10 mouse cellular contexts compared by ENCODE assay signal in genomic region chr2:167060761-167061160, GRCm38 (mm10). TPM values are rescaled to one million over a fixed set of nuclear protein-coding genes. Genes with fewer than 3 reads are reported as not detected.
DNase-seq lines count a peak whose midpoint lies in the region; ATAC-seq and TF ChIP-seq lines count a peak whose summit lies in the region.
"Had no signal": no experiment of that assay in that cellular context is flagged by ENCODE, and none has a peak within 500 bp of the region (broad histone marks: within the 10 kb centered on the region; RNA-seq: fewer than 3 reads in every experiment).

No protein-coding gene starts in this region.

- no peak for TF ChIP-seq CTCF in hindbrain, postnatal 0 days (IDR thresholded peaks at IDR 0.05; ENCODE audit: low read depth)

- no peak overlapping the region for H3K27ac ChIP-seq in lung, embryonic 15.5 days
- no peak overlapping the region for H3K27ac ChIP-seq in embryonic facial prominence, embryonic 13.5 days
- no peak overlapping the region for H3K27ac ChIP-seq in hindbrain, postnatal 0 days
- no peak overlapping the region for H3K27ac ChIP-seq in neural tube, embryonic 15.5 days (replicated peaks)

- H3K4me3 ChIP-seq in lung, embryonic 15.5 days = no peak overlapping the region
- no peak overlapping the region for H3K4me3 ChIP-seq in embryonic facial prominence, embryonic 13.5 days
- no peak overlapping the region for H3K4me3 ChIP-seq in hindbrain, postnatal 0 days (ENCODE audit: low read length)
- no peak overlapping the region for H3K4me3 ChIP-seq in neural tube, embryonic 15.5 days (replicated peaks)

- H3K9me3 ChIP-seq in lung, embryonic 15.5 days = no peaks in the 10 kb centered on the region
- H3K9me3 ChIP-seq in embryonic facial prominence, embryonic 13.5 days = no peaks in the 10 kb centered on the region
- H3K9me3 ChIP-seq in hindbrain, postnatal 0 days (ENCODE audit: low read length) = no peaks in the 10 kb centered on the region
- no peaks in the 10 kb centered on the region for H3K9me3 ChIP-seq in neural tube, embryonic 15.5 days (replicated peaks)

- 0 out of 2 replicates have a peak overlapping the region, but pooled peaks have one; percentile 1 for H3K4me2 ChIP-seq in lung, embryonic 15.5 days
- peak overlapping the region; percentile 72; the same call in 1 of the 2 replicates for H3K4me2 ChIP-seq in embryonic facial prominence, embryonic 13.5 days
- H3K4me2 ChIP-seq in hindbrain, postnatal 0 days (ENCODE audit: low read depth, low read length) = no peak overlapping the region
- H3K4me2 ChIP-seq in neural tube, embryonic 15.5 days = peak overlapping the region; percentile 83; the same call in 1 of the 2 replicates

- no peaks in the 10 kb centered on the region for H3K27me3 ChIP-seq in lung, embryonic 15.5 days
- H3K27me3 ChIP-seq in embryonic facial prominence, embryonic 13.5 days = no peaks in the 10 kb centered on the region
- H3K27me3 ChIP-seq in hindbrain, postnatal 0 days (ENCODE audit: insufficient read depth, low read length) = no peaks in the 10 kb centered on the region
- H3K27me3 ChIP-seq in neural tube, embryonic 15.5 days (replicated peaks) = no peaks in the 10 kb centered on the region

- H3K36me3 ChIP-seq in lung, embryonic 15.5 days = peaks cover 31% of the 10 kb centered on the region
- H3K36me3 ChIP-seq in embryonic facial prominence, embryonic 13.5 days = peaks cover 42% of the 10 kb centered on the region
- H3K36me3 ChIP-seq in hindbrain, postnatal 0 days (ENCODE audit: insufficient read depth, low read length) = peaks cover 37% of the 10 kb centered on the region
- H3K36me3 ChIP-seq in neural tube, embryonic 15.5 days = peaks cover 37% of the 10 kb centered on the region

- peaks cover 26% of the 10 kb centered on the region for H3K4me1 ChIP-seq in lung, embryonic 15.5 days
- H3K4me1 ChIP-seq in embryonic facial prominence, embryonic 13.5 days = peaks cover 35% of the 10 kb centered on the region
- H3K4me1 ChIP-seq in hindbrain, postnatal 0 days (ENCODE audit: insufficient read depth, low read length) = peaks cover 16% of the 10 kb centered on the region
- H3K4me1 ChIP-seq in neural tube, embryonic 15.5 days = peaks cover 43% of the 10 kb centered on the region

- DNase-seq in lung, postnatal 14 days = no peak
- DNase-seq in hindbrain, postnatal 0 days (ENCODE audit: low spot score) = no peak
- no peak for DNase-seq in frontal cortex, postnatal 36 days (ENCODE audit: low spot score in 2 of 2)
- no peak for DNase-seq in urinary bladder, postnatal 10 days (ENCODE audit: low spot score)
- DNase-seq: gastrocnemius, postnatal 25 days; left cerebral cortex, postnatal 4 days; right cerebral cortex, postnatal 25 days had no signal

- no peak for ATAC-seq in lung, embryonic 15.5 days (ENCODE audit: borderline replicate concordance, extremely low read depth, low FRiP score, low TSS enrichment)
- ATAC-seq in embryonic facial prominence, embryonic 13.5 days (ENCODE audit: insufficient number of reproducible peaks, insufficient read depth, low FRiP score, low TSS enrichment, low read depth) = no peak
- ATAC-seq in hindbrain, postnatal 0 days = no peak
- no peak for ATAC-seq in neural tube, embryonic 15.5 days (ENCODE audit: low FRiP score)

- no peak overlapping the region for H3K9ac ChIP-seq in lung, embryonic 15.5 days
- H3K9ac ChIP-seq in embryonic facial prominence, embryonic 13.5 days = peak overlapping the region; percentile 61
- H3K9ac ChIP-seq in hindbrain, postnatal 0 days (replicated peaks; ENCODE audit: low read length) = peak overlapping the region; percentile 23; the same call in 1 of the 2 replicates
- H3K9ac ChIP-seq in neural tube, embryonic 15.5 days (replicated peaks) = 0 out of 2 replicates have a peak overlapping the region, but pooled peaks have one; percentile 14

RNA-seq across cellular contexts. Expression of gene Znfx1, which starts 2.1 kb away (rescaled TPM):
- polyA plus RNA-seq in lung, embryonic 15.5 days (2015; fragmentation: Nextera tagmentation; extraction: Ambion mirVana) = 6.8 and 7.6 TPM in 2 replicates
- polyA plus RNA-seq in embryonic facial prominence, embryonic 13.5 days (2015; fragmentation: Nextera tagmentation; extraction: Ambion mirVana) = 5.5 and 7.7 TPM in 2 replicates
- total RNA-seq in hindbrain, postnatal 0 days (2014; rRNA removed) = 31.6 and 34.9 TPM in 2 replicates
- 4.9 and 5.8 TPM in 2 replicates for polyA plus RNA-seq in hindbrain, postnatal 0 days (2015; fragmentation: Nextera tagmentation; extraction: Ambion mirVana)
- 8.4 and 8.8 TPM in 2 replicates for polyA plus RNA-seq in neural tube, embryonic 15.5 days (2015; fragmentation: Nextera tagmentation; extraction: Ambion mirVana)

RNA-seq across cellular contexts. Expression of gene Ddx27, which starts 45.8 kb away (rescaled TPM):
- 45.2 and 49.2 TPM in 2 replicates for polyA plus RNA-seq in lung, embryonic 15.5 days (2015; fragmentation: Nextera tagmentation; extraction: Ambion mirVana)
- polyA plus RNA-seq in embryonic facial prominence, embryonic 13.5 days (2015; fragmentation: Nextera tagmentation; extraction: Ambion mirVana) = 52.5 and 54.2 TPM in 2 replicates
- total RNA-seq in hindbrain, postnatal 0 days (2014; rRNA removed) = 27.5 and 29.4 TPM in 2 replicates
- polyA plus RNA-seq in hindbrain, postnatal 0 days (2015; fragmentation: Nextera tagmentation; extraction: Ambion mirVana) = 36.7 and 38.3 TPM in 2 replicates
- polyA plus RNA-seq in neural tube, embryonic 15.5 days (2015; fragmentation: Nextera tagmentation; extraction: Ambion mirVana) = 32.5 and 42.8 TPM in 2 replicates
